Mouse (Mus musculus): ENCODE data around the gene Vill.

- TF ChIP-seq CTCF (IDR thresholded peaks at IDR 0.05; ENCODE audit: low read depth) (peak; percentile 65), EP300 (IDR thresholded peaks at IDR 0.05; ENCODE audit: low read depth) (no peak)
These were observed 55.0 kb downstream of the Vill start for GRCm38 (mm10) chr9:119107566-119107965.
